Mouse (Mus musculus): ENCODE measurements around the gene S100pbp. TPM values are rescaled to one million over a fixed set of nuclear protein-coding genes. Genes with fewer than 3 reads are reported as not detected.
A peak's percentile ranks its signal among the peaks of the same experiment; 100 is the strongest.

S100pbp gene
- polyA plus RNA-seq, 1 experiment from 2014 or later: 23.2 TPM

- Histone ChIP-seq H3K27me3 (ENCODE audit: insufficient read depth, low read length) (no peaks in the 10 kb centered on the region), H3K27ac (ENCODE audit: low read length) (no peak overlapping the region), H3K4me1 (ENCODE audit: insufficient read depth, low read length) (no peaks in the 10 kb centered on the region), H3K9ac (replicated peaks; ENCODE audit: low read length) (no peak overlapping the region), H3K9me3 (ENCODE audit: low read length) (no peaks in the 10 kb centered on the region), H3K36me3 (ENCODE audit: insufficient read depth, low read length) (peaks cover 37% of the 10 kb centered on the region), H3K4me3 (ENCODE audit: low read length) (no peak overlapping the region), H3K4me2 (replicated peaks; ENCODE audit: low read depth, low read length) (no peak overlapping the region)
- WGBS: 70% methylated on average over 3 of the region's 3 CpGs
- ATAC-seq (ENCODE audit: low FRiP score, low TSS enrichment): no peak
These were observed 31.0 kb downstream of the S100pbp start for GRCm38 (mm10) chr4:129158549-129158948.

- Histone ChIP-seq H3K27me3 (ENCODE audit: insufficient read depth, low read length) (no peaks in the 10 kb centered on the region), H3K4me3 (ENCODE audit: low read length) (no peak overlapping the region), H3K9me3 (ENCODE audit: low read length) (no peaks in the 10 kb centered on the region), H3K4me1 (ENCODE audit: insufficient read depth, low read length) (no peaks in the 10 kb centered on the region), H3K9ac (replicated peaks; ENCODE audit: low read length) (no peak overlapping the region), H3K36me3 (ENCODE audit: insufficient read depth, low read length) (peaks cover 45% of the 10 kb centered on the region), H3K4me2 (replicated peaks; ENCODE audit: low read depth, low read length) (no peak overlapping the region), H3K27ac (ENCODE audit: low read length) (peak overlapping the region; percentile 56)
- 85% methylated on average over 5 of the region's 5 CpGs for WGBS
- no peak for ATAC-seq (ENCODE audit: low FRiP score, low TSS enrichment)
These were observed 32.0 kb downstream of the S100pbp start for GRCm38 (mm10) chr4:129157541-129157940.

- ATAC-seq (ENCODE audit: low FRiP score, low TSS enrichment): peak; percentile 71
- Histone ChIP-seq H3K9ac (replicated peaks; ENCODE audit: low read length) (no peak overlapping the region), H3K4me2 (replicated peaks; ENCODE audit: low read depth, low read length) (no peak overlapping the region), H3K27ac (ENCODE audit: low read length) (peak overlapping the region; percentile 61), H3K4me1 (ENCODE audit: insufficient read depth, low read length) (peaks cover 8% of the 10 kb centered on the region; the same call in 1 of the 2 replicates), H3K27me3 (ENCODE audit: insufficient read depth, low read length) (no peaks in the 10 kb centered on the region), H3K36me3 (ENCODE audit: insufficient read depth, low read length) (peaks cover 57% of the 10 kb centered on the region), H3K4me3 (ENCODE audit: low read length) (no peak overlapping the region), H3K9me3 (ENCODE audit: low read length) (no peaks in the 10 kb centered on the region)
- WGBS: 79% methylated on average over 4 of the region's 4 CpGs
These were observed 38.2 kb downstream of the S100pbp start for GRCm38 (mm10) chr4:129151276-129151811.

GRCm38 (mm10) chr4:129149321-129149720, 40.2 kb downstream of the S100pbp start:
- Histone ChIP-seq H3K4me2 (replicated peaks; ENCODE audit: low read depth, low read length) (no peak overlapping the region), H3K27ac (ENCODE audit: low read length) (no peak overlapping the region), H3K4me1 (ENCODE audit: insufficient read depth, low read length) (peaks cover 8% of the 10 kb centered on the region; the same call in 1 of the 2 replicates), H3K36me3 (ENCODE audit: insufficient read depth, low read length) (peaks cover 45% of the 10 kb centered on the region), H3K4me3 (ENCODE audit: low read length) (no peak overlapping the region), H3K9me3 (ENCODE audit: low read length) (no peaks in the 10 kb centered on the region), H3K27me3 (ENCODE audit: insufficient read depth, low read length) (no peaks in the 10 kb centered on the region), H3K9ac (replicated peaks; ENCODE audit: low read length) (no peak overlapping the region)
- no peak for ATAC-seq (ENCODE audit: low FRiP score, low TSS enrichment)
- 92% methylated on average over 1 of the region's 1 CpGs for WGBS

GRCm38 (mm10) chr4:129147552-129148103, 41.9 kb downstream of the S100pbp start:
- Histone ChIP-seq H3K36me3 (ENCODE audit: insufficient read depth, low read length) (peaks cover 32% of the 10 kb centered on the region), H3K9ac (replicated peaks; ENCODE audit: low read length) (no peak overlapping the region), H3K9me3 (ENCODE audit: low read length) (no peaks in the 10 kb centered on the region), H3K27ac (ENCODE audit: low read length) (peak overlapping the region; percentile 7; the same call in 1 of the 2 replicates), H3K4me2 (replicated peaks; ENCODE audit: low read depth, low read length) (0 out of 2 replicates have a peak overlapping the region, but pooled peaks have one; percentile 6), H3K27me3 (ENCODE audit: insufficient read depth, low read length) (no peaks in the 10 kb centered on the region), H3K4me1 (ENCODE audit: insufficient read depth, low read length) (peaks cover 8% of the 10 kb centered on the region; the same call in 1 of the 2 replicates), H3K4me3 (ENCODE audit: low read length) (no peak overlapping the region)
- 53% methylated on average over 13 of the region's 13 CpGs for WGBS
- ATAC-seq (ENCODE audit: low FRiP score, low TSS enrichment): 0 out of 2 replicates have a peak, but pooled peaks have one; percentile 31

GRCm38 (mm10) chr4:129146392-129146791, 43.1 kb downstream of the S100pbp start:
- WGBS: 61% methylated on average over 2 of the region's 2 CpGs
- Histone ChIP-seq H3K4me3 (ENCODE audit: low read length) (no peak overlapping the region), H3K9me3 (ENCODE audit: low read length) (no peaks in the 10 kb centered on the region), H3K9ac (replicated peaks; ENCODE audit: low read length) (no peak overlapping the region), H3K4me2 (replicated peaks; ENCODE audit: low read depth, low read length) (no peak overlapping the region), H3K4me1 (ENCODE audit: insufficient read depth, low read length) (peaks cover 8% of the 10 kb centered on the region; the same call in 1 of the 2 replicates), H3K27ac (ENCODE audit: low read length) (no peak overlapping the region), H3K27me3 (ENCODE audit: insufficient read depth, low read length) (no peaks in the 10 kb centered on the region), H3K36me3 (ENCODE audit: insufficient read depth, low read length) (peaks cover 24% of the 10 kb centered on the region)
- no peak for ATAC-seq (ENCODE audit: low FRiP score, low TSS enrichment)

- no peak overlapping the region for H3K27ac ChIP-seq (ENCODE audit: low read length)
- H3K4me3 ChIP-seq (ENCODE audit: low read length): no peak overlapping the region
- peaks cover 20% of the 10 kb centered on the region for H3K36me3 ChIP-seq (ENCODE audit: insufficient read depth, low read length)
- no peaks in the 10 kb centered on the region for H3K27me3 ChIP-seq (ENCODE audit: insufficient read depth, low read length)
- WGBS: 74% methylated on average over 4 of the region's 4 CpGs
- H3K4me1 ChIP-seq (ENCODE audit: insufficient read depth, low read length): peaks cover 8% of the 10 kb centered on the region; the same call in 1 of the 2 replicates
- no peak for ATAC-seq (ENCODE audit: low FRiP score, low TSS enrichment)
- H3K4me2 ChIP-seq (replicated peaks; ENCODE audit: low read depth, low read length): no peak overlapping the region
- H3K9ac ChIP-seq (replicated peaks; ENCODE audit: low read length): no peak overlapping the region
- H3K9me3 ChIP-seq (ENCODE audit: low read length): no peaks in the 10 kb centered on the region
These were observed 43.6 kb downstream of the S100pbp start for GRCm38 (mm10) chr4:129145943-129146342.

- Histone ChIP-seq H3K36me3 (ENCODE audit: insufficient read depth, low read length) (peaks cover 16% of the 10 kb centered on the region), H3K27me3 (ENCODE audit: insufficient read depth, low read length) (no peaks in the 10 kb centered on the region), H3K9me3 (ENCODE audit: low read length) (no peaks in the 10 kb centered on the region), H3K4me3 (ENCODE audit: low read length) (no peak overlapping the region), H3K27ac (ENCODE audit: low read length) (no peak overlapping the region), H3K9ac (replicated peaks; ENCODE audit: low read length) (no peak overlapping the region), H3K4me1 (ENCODE audit: insufficient read depth, low read length) (peaks cover 8% of the 10 kb centered on the region; the same call in 1 of the 2 replicates), H3K4me2 (replicated peaks; ENCODE audit: low read depth, low read length) (no peak overlapping the region)
- ATAC-seq (ENCODE audit: low FRiP score, low TSS enrichment): no peak
- 67% methylated on average over 4 of the region's 4 CpGs for WGBS
These were observed 44.1 kb downstream of the S100pbp start for GRCm38 (mm10) chr4:129145411-129145810.

- H3K4me1 ChIP-seq (ENCODE audit: insufficient read depth, low read length): peaks cover 15% of the 10 kb centered on the region
- H3K36me3 ChIP-seq (ENCODE audit: insufficient read depth, low read length): peaks cover 12% of the 10 kb centered on the region
- no peak overlapping the region for H3K4me3 ChIP-seq (ENCODE audit: low read length)
- no peak for ATAC-seq (ENCODE audit: low FRiP score, low TSS enrichment)
- H3K9me3 ChIP-seq (ENCODE audit: low read length): no peaks in the 10 kb centered on the region
- H3K4me2 ChIP-seq (replicated peaks; ENCODE audit: low read depth, low read length): no peak overlapping the region
- H3K27ac ChIP-seq (ENCODE audit: low read length): no peak overlapping the region
- H3K27me3 ChIP-seq (ENCODE audit: insufficient read depth, low read length): no peaks in the 10 kb centered on the region
- no peak overlapping the region for H3K9ac ChIP-seq (replicated peaks; ENCODE audit: low read length)
- 51% methylated on average over 16 of the region's 16 CpGs for WGBS
These were observed 44.8 kb downstream of the S100pbp start for GRCm38 (mm10) chr4:129144401-129145367.
